9 mouse cellular contexts compared by ENCODE assay signal in genomic region chr9:72954746-72955145, GRCm38 (mm10). TPM values are rescaled to one million over a fixed set of nuclear protein-coding genes. Genes with fewer than 3 reads are reported as not detected.
A peak's percentile ranks its signal among the peaks of the same experiment; 100 is the strongest.
DNase-seq lines count a peak whose midpoint lies in the region; ATAC-seq lines count a peak whose summit lies in the region.
"Had no signal": no experiment of that assay in that cellular context is flagged by ENCODE, and none has a peak within 500 bp of the region (broad histone marks: within the 10 kb centered on the region; RNA-seq: fewer than 3 reads in every experiment).

No protein-coding gene starts in this region.

- 0 out of 2 replicates have a peak, but pooled peaks cover 5% of the 10 kb centered on the region for H3K4me1 ChIP-seq in intestine, embryonic 15.5 days (replicated peaks)

- DNase-seq in heart, adult 11 months, result peak; percentile 48
- DNase-seq in heart, postnatal 14 days, result no peak
- peak; percentile 56 for DNase-seq in testis, postnatal 10 days (ENCODE audit: low spot score)
- DNase-seq in testis, postnatal 14 days (ENCODE audit: low spot score), result no peak
- DNase-seq in induced T-regulatory cell, adult 2 months (ENCODE audit: low read depth), result peak; percentile 64
- no peak for DNase-seq in layer of hippocampus, adult 11-12 months (ENCODE audit: low spot score)
- no peak for DNase-seq in left cerebral cortex, adult 9 months (ENCODE audit: low spot score in 2 of 2)

- intact Hi-C loops in heart, postnatal 14 days (cut with DNase I), result loop anchor here (5.0 kb wide), 1 partner anchor 62 kb away; no protein-coding TSS in a partner anchor

- WGBS in intestine, embryonic 15.5 days, result 57% methylated on average over 2 of the region's 2 CpGs

- no peak for ATAC-seq in intestine, embryonic 15.5 days

- H3K4me2 ChIP-seq in intestine, embryonic 15.5 days (replicated peaks), result no peak overlapping the region
- H3K4me2 ChIP-seq: limb, embryonic 15.5 days had no signal

- no peak overlapping the region for H3K9ac ChIP-seq in intestine, embryonic 15.5 days
- H3K9ac ChIP-seq: limb, embryonic 15.5 days had no signal

- no peaks in the 10 kb centered on the region for H3K9me3 ChIP-seq in intestine, embryonic 15.5 days
- H3K9me3 ChIP-seq: limb, embryonic 15.5 days had no signal

- H3K4me3 ChIP-seq in intestine, embryonic 15.5 days (replicated peaks), result no peak overlapping the region
- H3K4me3 ChIP-seq: limb, embryonic 15.5 days had no signal

- H3K36me3 ChIP-seq in intestine, embryonic 15.5 days, result no peaks in the 10 kb centered on the region

- H3K27ac ChIP-seq in intestine, embryonic 15.5 days, result no peak overlapping the region
- H3K27ac ChIP-seq: limb, embryonic 15.5 days had no signal

- H3K27me3 ChIP-seq in intestine, embryonic 15.5 days (replicated peaks), result no peaks in the 10 kb centered on the region
- H3K27me3 ChIP-seq: limb, embryonic 15.5 days had no signal

RNA-seq across cellular contexts. Expression of gene Dyx1c1, which starts 3.8 kb away (rescaled TPM):
- under 1 TPM; 0.17 to 0.72 TPM for total RNA-seq in heart, postnatal 14 days (2021)
- polyA plus RNA-seq in intestine, embryonic 15.5 days (2015; fragmentation: Nextera tagmentation; extraction: Ambion mirVana), result 0.73 and 0.86 TPM in 2 replicates

RNA-seq across cellular contexts. Expression of gene Gm44503, which starts 3.9 kb away (rescaled TPM):
- total RNA-seq in heart, postnatal 14 days (2021), result under 1 TPM; 0.14 to 0.29 TPM
- polyA plus RNA-seq in intestine, embryonic 15.5 days (2015; fragmentation: Nextera tagmentation; extraction: Ambion mirVana), result not detected in 2 replicates
- polyA plus RNA-seq: limb, embryonic 15.5 days had no signal

RNA-seq across cellular contexts. Expression of gene Pygo1, which starts 29.3 kb away (rescaled TPM):
- 1 to 10 TPM; 8.1 to 9.1 TPM for total RNA-seq in heart, postnatal 14 days (2021)
- 2.7 and 2.9 TPM in 2 replicates for polyA plus RNA-seq in intestine, embryonic 15.5 days (2015; fragmentation: Nextera tagmentation; extraction: Ambion mirVana)

RNA-seq across cellular contexts. Expression of gene Ccpg1os, which starts 30.4 kb away (rescaled TPM):
- total RNA-seq in heart, postnatal 14 days (2021), result 1 to 10 TPM; 3.7 to 5.0 TPM
- polyA plus RNA-seq in intestine, embryonic 15.5 days (2015; fragmentation: Nextera tagmentation; extraction: Ambion mirVana), result 11.8 and 12.0 TPM in 2 replicates

RNA-seq across cellular contexts. Expression of gene Ccpg1, which starts 30.5 kb away (rescaled TPM):
- total RNA-seq in heart, postnatal 14 days (2021), result 10 to 100 TPM; 61.8 to 71.3 TPM
- 25.0 and 25.4 TPM in 2 replicates for polyA plus RNA-seq in intestine, embryonic 15.5 days (2015; fragmentation: Nextera tagmentation; extraction: Ambion mirVana)

Comparison
In these comparisons a context has a peak if more than half of its experiments do, and no peak if none do; other contexts are left out.
1. DNase-seq: peak in heart, adult 11 months (single experiment), testis, postnatal 10 days (single experiment) and induced T-regulatory cell, adult 2 months (single experiment); none in heart, postnatal 14 days (0 of 2), testis, postnatal 14 days (single experiment), layer of hippocampus, adult 11-12 months (single experiment) and left cerebral cortex, adult 9 months (0 of 2).